Mouse (Mus musculus): Measurements from ENCODE around the gene Rem2.
A peak's percentile ranks its signal among the peaks of the same experiment; 100 is the strongest.

Gene Rem2

DNA sequence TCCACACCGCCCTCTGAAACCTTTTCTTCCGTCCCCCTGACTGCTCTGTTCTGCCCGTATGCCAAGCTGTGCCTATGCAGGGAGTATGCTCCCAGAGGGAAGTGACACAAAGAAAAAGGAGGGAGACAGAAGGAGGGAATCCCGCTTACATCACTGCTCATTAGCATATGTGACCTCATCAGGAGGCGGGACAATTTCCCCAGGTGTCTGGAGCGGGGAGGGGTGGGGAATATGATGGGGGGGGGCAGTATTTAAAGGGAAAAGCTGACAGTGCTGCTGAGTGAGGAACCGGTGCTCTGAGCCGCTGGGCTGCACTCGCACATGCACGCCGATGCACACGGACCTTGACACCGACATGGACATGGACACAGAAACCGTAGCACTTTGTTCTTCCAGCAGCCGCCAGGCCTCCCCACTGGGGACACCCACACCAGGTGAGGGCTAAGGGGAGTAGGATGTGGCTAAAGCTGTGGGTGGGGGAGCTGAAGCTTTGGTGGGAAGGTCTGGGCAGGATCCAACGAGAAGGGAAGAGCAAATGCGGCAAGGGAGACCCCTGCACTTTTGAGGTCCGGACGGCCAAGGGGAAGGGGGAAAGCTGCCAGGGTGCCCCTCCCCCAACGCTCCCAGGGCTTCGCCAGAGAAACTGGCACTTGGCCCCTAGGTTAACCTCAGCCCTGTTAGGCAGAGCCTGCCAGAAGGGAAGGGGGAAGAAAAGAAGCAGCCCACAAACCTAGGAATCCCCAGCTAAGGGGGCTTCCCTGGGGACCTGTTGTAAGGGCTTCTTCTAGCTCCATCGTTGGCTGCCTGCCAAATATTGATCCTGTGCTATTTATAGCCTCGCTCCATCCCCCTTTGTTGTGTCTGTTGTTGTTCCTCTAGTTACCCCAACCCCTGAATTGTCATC, at the start of gene Rem2:
TSS of gene Rem2 (plus strand) at position 160 of the 904 bp plus-strand sequence.
- DNase-seq (ENCODE audit: low read depth), result peak; percentile 43

- DNase-seq (ENCODE audit: low read depth), result peak; percentile 89
These were observed 49.1 kb upstream of the Rem2 start, which contains the start of gene Mrpl52 for GRCm38 (mm10) chr14:54426689-54427398. Gene Mrpl52 (plus strand): TSS chr14:54426909.

GRCm38 (mm10) chr14:54427696-54428095, 48.2 kb upstream of the Rem2 start:
- no peak for DNase-seq (ENCODE audit: low read depth)

DNA sequence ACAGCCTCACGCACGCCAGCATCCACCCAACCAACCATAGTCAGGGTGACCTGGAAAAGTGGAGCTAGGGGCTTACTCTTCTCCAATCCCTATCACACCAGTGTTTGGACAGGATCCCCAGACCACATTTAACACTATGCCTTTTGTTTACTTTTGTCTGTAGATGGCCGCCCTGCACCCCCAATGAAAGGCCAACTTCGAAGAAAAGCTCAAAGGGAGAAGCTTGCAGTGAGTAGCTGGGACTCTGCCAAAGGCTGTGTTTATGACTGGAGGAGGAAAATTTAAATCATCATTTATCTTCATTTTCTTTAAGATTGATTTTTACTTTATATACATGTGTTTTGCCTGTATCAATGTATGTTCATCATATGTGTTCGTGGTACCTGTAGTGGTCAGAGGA, 47.5 kb upstream of the Rem2 start:
- DNase-seq (ENCODE audit: low read depth), result no peak

GRCm38 (mm10) chr14:54429332-54430093, 46.4 kb upstream of the Rem2 start:
- DNase-seq (ENCODE audit: low read depth), result no peak

- no peak for DNase-seq (ENCODE audit: low read depth)
These were observed 45.3 kb upstream of the Rem2 start for GRCm38 (mm10) chr14:54430406-54431145.

DNA sequence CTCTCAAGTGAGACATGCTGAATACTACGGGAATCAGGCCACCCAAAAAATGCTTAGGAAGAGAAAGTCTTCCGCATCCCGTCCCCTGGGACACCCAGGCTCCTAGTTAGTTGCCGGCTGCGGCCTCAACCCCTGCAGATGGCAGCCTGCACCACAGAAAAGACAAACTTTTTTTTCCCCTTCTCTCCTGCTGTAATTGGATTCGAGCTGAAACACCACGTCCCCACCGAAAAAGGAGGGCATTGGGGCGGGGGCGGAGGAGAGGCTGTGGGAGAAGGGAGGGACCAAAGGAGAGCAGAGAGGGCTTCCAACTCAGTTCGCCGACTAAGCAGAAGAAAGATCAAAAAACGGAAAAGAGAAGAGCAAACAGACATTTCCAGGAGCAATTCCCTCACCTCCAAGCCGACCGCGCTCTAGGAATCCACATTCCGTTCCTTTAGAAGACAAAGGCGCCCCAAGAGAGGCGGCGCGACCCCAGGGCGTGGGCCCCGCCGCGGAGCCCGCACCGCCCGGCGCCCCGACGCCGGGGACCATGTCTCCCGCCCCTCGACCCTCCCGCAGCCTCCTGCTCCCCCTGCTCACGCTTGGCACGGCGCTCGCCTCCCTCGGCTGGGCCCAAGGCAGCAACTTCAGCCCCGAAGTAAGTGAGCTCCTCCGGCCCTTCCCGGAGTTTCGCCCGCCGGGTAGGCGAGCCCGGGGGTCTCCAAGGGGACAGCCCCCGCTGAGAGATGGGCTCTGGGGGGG, 44.4 kb upstream of the Rem2 start, which contains the start of gene Mmp14:
TSS of gene Mmp14 (plus strand) at position 279 of the 744 bp plus-strand sequence.
- DNase-seq (ENCODE audit: low read depth), result no peak

GRCm38 (mm10) chr14:54432078-54432836, 43.6 kb upstream of the Rem2 start:
- DNase-seq (ENCODE audit: low read depth), result peak; percentile 51

GRCm38 (mm10) chr14:54432837-54433830, 42.8 kb upstream of the Rem2 start:
- DNase-seq (ENCODE audit: low read depth), result no peak

DNA sequence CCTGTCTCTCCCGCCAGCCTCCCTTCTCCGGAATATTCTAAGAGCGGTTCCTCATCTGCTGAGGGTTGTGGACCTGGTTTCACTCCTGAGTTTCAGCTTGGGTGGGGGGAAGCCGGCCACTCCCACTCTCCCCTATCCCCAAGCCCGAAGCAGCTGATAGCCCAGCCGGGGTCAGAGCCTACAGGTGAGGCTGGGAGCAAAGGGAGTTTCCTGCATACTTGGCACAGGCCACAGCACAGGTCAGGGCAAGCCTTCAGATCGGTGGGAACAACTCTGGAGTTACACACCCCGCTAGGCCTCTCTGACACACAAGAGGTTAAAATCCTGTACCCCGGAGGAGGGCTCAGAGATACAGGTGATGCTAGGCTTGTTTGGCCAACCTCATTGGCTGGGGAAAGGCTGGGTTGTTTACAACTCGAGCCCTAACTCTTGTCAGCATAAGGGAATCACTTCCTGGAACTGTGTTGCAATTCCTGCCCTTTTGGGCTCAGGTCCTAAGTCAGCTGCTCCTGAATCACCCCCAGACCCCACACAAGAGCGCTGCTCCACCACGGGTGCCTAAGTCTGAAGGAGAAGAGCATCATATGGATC, 41.9 kb upstream of the Rem2 start:
- DNase-seq (ENCODE audit: low read depth), result no peak

DNA sequence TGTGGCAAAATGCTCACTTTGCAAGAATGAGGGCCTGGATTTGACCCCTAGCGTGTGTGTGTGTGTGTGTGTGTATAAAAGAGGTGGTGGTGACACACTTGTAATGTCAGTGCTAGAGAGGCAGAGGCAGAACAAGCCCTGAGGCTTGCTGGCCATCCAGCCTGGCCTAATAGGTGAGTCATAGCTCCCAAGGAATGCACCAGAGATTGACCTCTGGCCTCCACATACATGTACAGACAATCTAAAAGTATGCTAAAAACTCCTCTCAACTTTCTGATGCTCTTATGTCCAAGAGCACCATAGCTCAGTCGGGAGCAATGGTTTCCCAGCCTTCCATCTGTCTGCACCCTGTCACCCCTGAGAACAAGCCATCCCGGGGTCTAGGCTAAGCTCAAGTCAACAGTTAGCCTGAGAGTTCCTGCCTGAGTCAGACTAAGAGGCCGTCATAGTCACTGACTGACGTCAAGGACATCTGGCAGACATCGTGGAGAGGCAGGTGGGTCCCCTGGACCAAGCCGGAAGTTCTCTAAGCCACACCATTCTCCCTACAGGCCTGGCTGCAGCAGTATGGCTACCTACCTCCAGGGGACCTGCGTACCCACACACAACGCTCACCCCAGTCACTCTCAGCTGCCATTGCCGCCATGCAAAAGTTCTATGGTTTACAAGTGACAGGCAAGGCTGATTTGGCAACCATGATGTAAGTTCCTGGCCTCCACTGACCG, 40.5 kb upstream of the Rem2 start:
- DNase-seq (ENCODE audit: low read depth), result no peak

GRCm38 (mm10) chr14:54439155-54439554, 36.7 kb upstream of the Rem2 start:
- DNase-seq (ENCODE audit: low read depth), result no peak

GRCm38 (mm10) chr14:54439610-54440009, 36.3 kb upstream of the Rem2 start:
- DNase-seq (ENCODE audit: low read depth), result no peak

DNA sequence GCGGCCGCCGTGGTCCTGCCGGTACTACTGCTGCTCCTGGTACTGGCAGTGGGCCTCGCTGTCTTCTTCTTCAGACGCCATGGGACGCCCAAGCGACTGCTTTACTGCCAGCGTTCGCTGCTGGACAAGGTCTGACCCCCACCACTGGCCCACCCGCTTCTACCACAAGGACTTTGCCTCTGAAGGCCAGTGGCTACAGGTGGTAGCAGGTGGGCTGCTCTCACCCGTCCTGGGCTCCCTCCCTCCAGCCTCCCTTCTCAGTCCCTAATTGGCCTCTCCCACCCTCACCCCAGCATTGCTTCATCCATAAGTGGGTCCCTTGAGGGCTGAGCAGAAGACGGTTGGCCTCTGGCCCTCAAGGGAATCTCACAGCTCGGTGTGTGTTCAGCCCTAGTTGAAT, 35.4 kb upstream of the Rem2 start:
- DNase-seq (ENCODE audit: low read depth), result no peak

GRCm38 (mm10) chr14:54441365-54441764, 34.5 kb upstream of the Rem2 start:
- no peak for DNase-seq (ENCODE audit: low read depth)

DNA sequence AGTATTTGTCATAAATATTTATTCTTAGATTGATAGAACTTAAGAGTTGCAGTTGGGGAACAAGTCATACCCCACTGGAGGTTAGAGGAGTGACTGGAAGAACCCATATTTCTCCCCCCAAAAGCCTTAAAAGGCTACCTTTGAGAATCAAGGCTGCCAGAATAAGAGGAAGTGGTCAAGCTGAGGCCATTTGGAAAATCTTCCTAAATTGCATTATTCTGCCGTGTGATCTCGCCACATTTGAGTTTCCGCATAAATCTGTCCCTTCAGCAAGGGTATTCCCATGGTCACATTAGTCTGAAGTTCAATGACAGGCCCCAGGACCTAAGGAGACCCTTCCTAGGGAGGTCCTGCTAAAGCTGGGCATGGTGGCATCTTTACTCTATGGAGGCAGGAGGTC, 33.4 kb upstream of the Rem2 start:
- DNase-seq (ENCODE audit: low read depth), result no peak

DNA sequence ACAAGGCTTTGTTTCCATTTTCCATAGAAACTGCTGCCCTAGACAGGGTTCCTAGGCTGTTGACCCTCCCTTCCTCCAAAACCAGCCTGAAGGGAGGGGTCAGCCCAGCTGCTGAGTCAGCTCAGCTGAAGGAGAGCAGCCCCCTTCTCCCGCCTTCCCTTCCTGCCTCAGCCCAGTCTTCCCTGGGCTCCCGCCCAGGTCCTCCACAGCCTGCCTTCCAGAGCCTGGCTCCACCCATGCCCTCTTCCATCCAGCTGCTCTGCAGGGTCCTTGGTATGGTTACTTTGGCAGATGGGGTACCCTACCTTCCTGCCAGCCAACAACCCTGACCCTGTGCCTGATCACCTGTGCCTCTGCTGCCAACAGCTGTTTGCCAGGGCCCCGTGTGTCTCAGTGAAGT, 32.7 kb upstream of the Rem2 start:
- DNase-seq (ENCODE audit: low read depth), result no peak

Data from induced T-regulatory cell, adult 2 months (primary cell).